Mouse (Mus musculus): ENCODE measurements around the gene Klhl36. TPM values are rescaled to one million over a fixed set of nuclear protein-coding genes. Genes with fewer than 3 reads are reported as not detected.
A peak's percentile ranks its signal among the peaks of the same experiment; 100 is the strongest.

Klhl36 gene
- total RNA-seq, 2 experiments from 2014 or later: 4.0 to 4.8 TPM

DNA sequence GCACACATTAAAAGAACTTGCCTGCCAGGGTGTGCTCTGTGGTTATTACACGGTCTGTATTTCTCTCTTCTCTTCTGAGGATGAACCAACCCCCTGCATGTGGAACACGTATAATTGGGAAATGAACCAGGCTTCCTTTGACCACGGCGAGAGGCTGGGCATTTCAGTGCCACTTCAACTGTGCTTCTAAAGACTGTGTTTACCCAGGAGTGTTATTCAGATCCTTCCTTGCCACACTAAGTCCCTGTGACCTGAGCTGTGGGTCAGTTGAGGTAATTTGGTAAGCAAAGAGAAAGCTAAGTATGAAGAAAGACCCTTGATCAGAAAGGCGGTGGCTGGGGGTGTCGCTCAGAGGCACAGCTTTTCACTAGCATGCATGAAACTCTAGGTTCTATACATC lies 19.2 kb downstream of the Klhl36 start:
- DNase-seq (ENCODE audit: low spot score in 2 of 2): no peak

DNA sequence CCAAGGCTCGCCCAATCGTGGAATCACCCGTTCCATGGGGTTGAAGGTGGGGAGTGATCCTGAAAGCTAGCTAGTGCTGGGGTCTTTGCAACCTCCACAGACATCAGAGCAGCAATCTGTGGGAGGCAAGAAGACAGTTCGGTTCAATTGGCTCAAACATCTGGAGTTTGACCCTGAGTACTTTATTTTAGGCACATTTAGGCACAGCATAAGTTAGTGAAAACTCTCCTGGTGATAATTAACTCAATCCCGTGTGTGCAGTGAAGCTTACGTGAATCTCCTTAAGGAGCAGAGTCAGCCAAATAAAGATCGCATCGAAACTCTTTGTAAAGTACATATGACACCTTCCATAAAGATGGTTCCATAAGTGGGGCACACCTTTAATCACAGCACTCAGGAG lies 19.9 kb downstream of the Klhl36 start:
- DNase-seq (ENCODE audit: low spot score in 2 of 2): no peak

DNA sequence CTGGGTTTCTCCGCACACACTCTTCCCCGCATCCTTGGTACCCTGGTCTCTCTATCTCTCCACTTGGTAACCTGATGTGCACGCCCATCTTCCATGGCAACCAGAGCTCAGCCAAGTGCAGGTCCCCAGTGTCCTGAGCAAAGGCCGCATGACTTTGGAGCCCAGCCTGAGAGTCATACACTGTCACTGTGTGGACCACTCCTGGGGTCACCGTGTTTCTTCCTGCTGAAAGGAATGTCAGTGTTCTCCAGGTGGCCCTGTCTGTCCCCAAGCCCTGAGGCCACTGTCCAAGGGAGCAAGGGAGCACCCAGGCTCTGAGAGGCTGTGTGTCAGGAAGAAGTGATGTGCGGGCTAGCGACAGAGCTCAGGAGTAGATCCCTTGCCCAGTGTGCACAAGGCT lies 21.2 kb downstream of the Klhl36 start:
- no peak for DNase-seq (ENCODE audit: low spot score in 2 of 2)

- peak in 1 of 2 experiments; percentile 33 for DNase-seq (ENCODE audit: low spot score in 2 of 2)
Observed at GRCm38 (mm10) chr8:119885612-119886011, 23.5 kb downstream of the Klhl36 start.

- no peak for DNase-seq (ENCODE audit: low spot score in 2 of 2)
Observed at GRCm38 (mm10) chr8:119887130-119887529, 25.1 kb downstream of the Klhl36 start.

- no peak for DNase-seq (ENCODE audit: low spot score in 2 of 2)
Observed at GRCm38 (mm10) chr8:119888012-119888411, 25.9 kb downstream of the Klhl36 start.

DNA sequence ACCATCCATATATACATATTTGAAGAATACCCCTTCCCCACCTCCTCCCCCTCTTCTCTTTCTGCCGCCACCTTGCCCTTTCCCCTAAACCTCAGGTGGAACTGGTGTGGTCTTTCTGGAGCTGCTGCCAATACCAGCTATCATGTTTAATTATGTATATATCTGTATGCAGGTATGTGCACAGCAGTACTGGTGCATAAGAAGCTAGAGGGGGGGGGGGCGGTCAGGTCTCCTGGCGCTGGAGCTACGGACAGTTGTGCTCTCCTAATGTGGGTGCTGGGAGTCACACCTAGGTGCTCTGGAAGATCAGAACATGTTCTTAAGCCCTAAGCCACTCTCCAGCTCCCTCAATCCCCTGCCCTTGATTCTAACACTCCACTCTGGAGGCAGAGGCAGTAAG lies 35.0 kb downstream of the Klhl36 start:
- no peak for DNase-seq (ENCODE audit: low spot score in 2 of 2)

DNA sequence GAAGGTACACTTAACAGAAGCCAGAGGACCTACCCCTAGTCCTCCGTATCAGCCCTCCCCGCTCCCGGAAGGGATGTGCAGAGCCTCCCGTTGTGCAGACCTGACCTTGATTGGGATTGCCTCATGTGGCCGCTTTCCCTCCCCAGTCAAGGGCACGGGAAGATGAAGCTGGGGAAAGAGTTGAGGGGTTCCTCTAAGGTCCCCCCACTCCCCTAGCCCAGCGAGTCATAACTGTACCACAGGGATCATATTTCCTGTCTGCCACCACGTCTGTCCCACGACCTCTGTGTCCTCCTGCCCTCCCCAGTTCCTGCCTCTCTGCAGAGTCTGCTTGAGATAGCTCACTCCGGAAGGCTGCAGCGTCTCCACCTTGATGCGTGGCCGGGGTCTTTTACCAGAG lies 35.9 kb downstream of the Klhl36 start:
- DNase-seq (ENCODE audit: low spot score in 2 of 2): no peak

GRCm38 (mm10) chr8:119901349-119901748 lies 39.3 kb downstream of the Klhl36 start:
- no peak for DNase-seq (ENCODE audit: low spot score in 2 of 2)

- no peak for DNase-seq (ENCODE audit: low spot score in 2 of 2)
Observed at GRCm38 (mm10) chr8:119901952-119902351, 39.9 kb downstream of the Klhl36 start.

- no peak for DNase-seq (ENCODE audit: low spot score in 2 of 2)
Observed at GRCm38 (mm10) chr8:119904323-119904911, 42.4 kb downstream of the Klhl36 start.

- DNase-seq (ENCODE audit: low spot score in 2 of 2): no peak
Observed at GRCm38 (mm10) chr8:119909944-119910546, 48.0 kb downstream of the Klhl36 start, which contains the start of gene Usp10. TSS of gene Usp10 (plus strand) at chr8:119910360.

DNA sequence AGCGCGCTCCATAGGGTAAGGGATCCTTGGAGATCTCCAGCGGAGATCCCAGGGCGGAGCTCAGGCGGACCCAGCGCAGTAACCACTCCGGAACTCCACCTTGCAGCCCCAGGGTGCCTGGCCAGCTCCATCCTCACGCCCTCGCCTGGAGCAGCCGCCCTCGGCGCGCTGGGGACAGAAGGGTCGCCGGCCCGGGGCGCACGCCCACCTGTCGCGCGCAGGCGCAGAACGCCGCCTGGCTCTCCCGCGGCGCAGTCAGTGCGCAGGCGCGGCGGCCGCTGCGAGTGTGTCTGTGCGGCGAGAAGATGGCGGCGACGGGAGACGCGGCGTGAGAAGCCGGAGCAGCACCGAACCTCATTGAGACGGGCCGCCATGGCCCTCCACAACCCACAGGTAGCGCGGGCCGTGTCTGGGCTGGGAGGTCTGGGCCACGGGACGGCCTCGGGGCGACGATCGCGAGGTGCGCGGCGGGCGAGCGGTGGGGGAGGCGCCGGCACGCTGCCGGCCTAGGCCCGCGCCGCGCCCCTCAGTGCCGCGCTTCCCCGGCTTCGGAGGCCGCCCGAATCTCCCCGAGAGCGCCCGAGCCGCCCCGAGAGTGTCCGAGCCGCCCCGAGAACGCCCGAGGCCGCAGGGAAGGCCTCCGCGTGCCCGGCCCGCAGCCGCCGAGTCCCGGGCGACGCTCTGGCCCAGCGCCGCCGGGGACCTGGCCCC lies 48.6 kb downstream of the Klhl36 start, which contains the start of gene Gm20388:
TSS of gene Gm20388 (plus strand) at position 295 of the 711 bp plus-strand sequence.
- DNase-seq (ENCODE audit: low spot score in 2 of 2): peak; percentile 83 to 90

GRCm38 (mm10) chr8:119911258-119911962 lies 49.3 kb downstream of the Klhl36 start:
- no peak for DNase-seq (ENCODE audit: low spot score in 2 of 2)

DNA sequence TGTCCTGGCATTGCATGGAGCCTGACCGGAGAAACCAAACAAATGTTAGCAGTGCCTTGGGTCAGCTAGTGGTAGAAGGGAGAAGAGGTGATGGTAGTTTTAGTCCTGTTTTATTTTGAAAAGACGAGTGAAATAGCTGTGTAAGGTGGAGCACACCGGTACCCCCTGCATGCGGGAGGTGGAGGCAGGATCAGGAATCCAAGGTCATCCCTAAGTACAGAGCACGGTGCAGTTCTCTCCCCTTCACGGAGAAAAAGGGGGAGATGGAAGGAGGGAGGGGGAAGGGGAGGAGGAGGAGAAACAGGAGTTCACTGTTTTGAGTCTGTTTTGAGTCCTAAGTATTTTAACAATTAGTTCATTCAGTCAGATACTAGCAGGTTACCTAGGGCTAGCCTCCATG lies 50.6 kb downstream of the Klhl36 start:
- no peak for DNase-seq (ENCODE audit: low spot score in 2 of 2)

DNA sequence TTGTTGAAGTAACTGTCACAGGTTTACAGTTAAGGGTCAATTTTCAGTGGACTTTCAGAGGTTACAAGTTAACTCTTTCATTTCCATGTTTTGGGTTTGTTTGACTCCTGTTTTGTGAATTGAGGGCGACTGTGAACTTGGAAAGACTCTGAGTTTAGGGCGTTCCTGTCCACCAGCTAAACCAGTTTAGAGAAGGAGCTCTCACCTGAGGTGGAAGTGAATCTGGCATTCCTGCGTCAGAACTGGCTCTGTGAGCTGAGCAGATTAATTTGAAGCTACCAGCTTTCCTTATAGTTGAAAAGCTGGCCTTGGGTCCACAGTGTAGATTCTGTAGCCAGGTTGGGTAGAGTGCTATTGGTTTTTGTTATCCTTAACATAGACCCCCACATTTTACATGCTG lies 51.1 kb downstream of the Klhl36 start:
- no peak for DNase-seq (ENCODE audit: low spot score in 2 of 2)

- no peak for DNase-seq (ENCODE audit: low spot score in 2 of 2)
Observed at GRCm38 (mm10) chr8:119914161-119914560, 52.1 kb downstream of the Klhl36 start.

- no peak for DNase-seq (ENCODE audit: low spot score in 2 of 2)
Observed at GRCm38 (mm10) chr8:119915298-119915697, 53.2 kb downstream of the Klhl36 start.

GRCm38 (mm10) chr8:119916237-119916892 lies 54.3 kb downstream of the Klhl36 start:
- no peak for DNase-seq (ENCODE audit: low spot score in 2 of 2)

DNA sequence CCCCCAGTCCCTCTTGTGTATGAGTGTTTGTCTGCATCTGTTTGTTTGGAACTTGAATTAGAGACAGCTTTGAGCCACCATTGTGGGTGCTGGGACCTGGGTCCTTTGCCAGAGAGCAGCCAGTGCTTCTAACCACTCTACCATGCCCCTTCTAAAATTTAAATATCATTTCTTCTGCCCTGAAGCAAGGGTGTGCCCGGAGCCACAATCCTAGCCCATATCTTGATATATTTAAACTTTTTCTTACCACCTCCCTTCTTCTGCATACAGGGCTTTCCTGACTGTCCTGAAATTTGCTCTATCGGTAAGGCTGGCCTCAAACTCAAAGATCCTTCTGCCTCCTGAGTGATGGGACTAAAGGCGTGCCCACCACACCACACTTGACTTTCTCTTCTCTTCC lies 55.3 kb downstream of the Klhl36 start:
- DNase-seq (ENCODE audit: low spot score in 2 of 2): no peak

- no peak for DNase-seq (ENCODE audit: low spot score in 2 of 2)
Observed at GRCm38 (mm10) chr8:119918155-119918567, 56.1 kb downstream of the Klhl36 start.

All from gastrocnemius, postnatal 4 days (tissue).